Mouse (Mus musculus) spleen, postnatal 14 days (tissue): ENCODE measurements around the gene Gtpbp3.

Experiments used
- DNase-seq, 2 experiments: peaks; one replicate each; pipeline ENCODE4 v3.0.0; 2021 to 2022; ENCODE audit warnings: low spot score in 2 of 2

The Gtpbp3 gene

DNA sequence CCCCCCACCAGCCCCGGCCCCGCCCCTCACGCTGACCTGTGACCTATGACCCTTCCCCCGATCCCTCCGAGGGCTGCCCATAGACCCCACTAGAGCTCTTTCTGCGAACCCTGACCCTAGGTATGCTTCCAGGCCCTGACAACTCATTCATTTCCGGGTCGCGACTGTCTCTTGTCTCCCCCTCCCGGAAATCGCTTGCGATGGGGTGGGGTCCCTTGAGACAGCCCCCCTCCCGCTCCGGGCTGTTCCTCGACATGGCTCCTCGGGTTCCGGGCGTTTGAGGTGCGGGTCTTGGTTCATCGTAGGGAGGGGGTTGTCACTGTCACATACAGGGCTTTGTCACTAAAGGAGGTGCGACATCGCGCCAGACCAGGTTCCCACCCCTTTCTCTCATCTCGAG, 18.5 kb upstream of the Gtpbp3 start:
- no peak for DNase-seq

- DNase-seq = no peak
These were observed 17.6 kb upstream of the Gtpbp3 start for GRCm38 (mm10) chr8:71470146-71470912.

GRCm38 (mm10) chr8:71470913-71471255, 17.0 kb upstream of the Gtpbp3 start:
- DNase-seq = no peak

DNA sequence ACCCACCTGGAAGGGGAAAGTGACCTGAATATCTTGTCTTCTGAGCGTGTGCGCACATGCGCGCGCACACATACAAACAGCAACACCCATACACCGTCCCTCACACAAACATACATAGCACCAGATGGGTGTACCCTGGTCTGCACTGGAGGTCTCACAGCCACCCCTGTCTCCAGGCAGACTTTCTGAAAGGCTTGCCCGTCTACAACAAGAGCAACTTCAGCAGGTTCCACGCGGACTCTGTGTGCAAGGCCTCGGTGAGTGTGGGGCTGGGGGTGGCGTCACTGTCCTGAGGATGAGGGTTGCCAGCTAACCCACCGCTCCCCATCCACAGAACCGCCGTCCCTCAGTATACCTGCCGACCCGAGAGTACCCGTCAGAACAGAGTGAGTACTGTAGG, 16.0 kb upstream of the Gtpbp3 start:
- DNase-seq = no peak

- no peak for DNase-seq
These were observed 15.1 kb upstream of the Gtpbp3 start for GRCm38 (mm10) chr8:71472601-71473386.

DNA sequence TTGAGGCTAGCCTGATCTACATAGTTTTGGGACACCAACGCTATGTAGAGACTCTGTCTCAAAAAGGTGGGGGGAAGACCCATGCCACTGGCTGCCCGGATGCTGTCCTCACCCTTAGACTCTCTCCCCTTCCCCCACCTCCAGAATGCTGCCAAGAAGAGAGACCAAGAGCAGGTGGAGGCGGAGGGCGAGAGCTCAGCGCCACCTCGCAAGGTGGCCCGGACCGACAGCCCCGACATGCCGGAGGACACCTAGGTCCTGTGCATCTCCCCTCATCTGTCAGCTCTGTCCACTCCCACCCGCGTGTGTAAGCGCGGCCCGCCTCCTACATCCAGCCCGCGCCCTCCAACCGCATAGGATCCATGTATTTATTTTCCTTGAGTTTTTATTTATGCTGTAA, 13.6 kb upstream of the Gtpbp3 start:
- no peak for DNase-seq

DNA sequence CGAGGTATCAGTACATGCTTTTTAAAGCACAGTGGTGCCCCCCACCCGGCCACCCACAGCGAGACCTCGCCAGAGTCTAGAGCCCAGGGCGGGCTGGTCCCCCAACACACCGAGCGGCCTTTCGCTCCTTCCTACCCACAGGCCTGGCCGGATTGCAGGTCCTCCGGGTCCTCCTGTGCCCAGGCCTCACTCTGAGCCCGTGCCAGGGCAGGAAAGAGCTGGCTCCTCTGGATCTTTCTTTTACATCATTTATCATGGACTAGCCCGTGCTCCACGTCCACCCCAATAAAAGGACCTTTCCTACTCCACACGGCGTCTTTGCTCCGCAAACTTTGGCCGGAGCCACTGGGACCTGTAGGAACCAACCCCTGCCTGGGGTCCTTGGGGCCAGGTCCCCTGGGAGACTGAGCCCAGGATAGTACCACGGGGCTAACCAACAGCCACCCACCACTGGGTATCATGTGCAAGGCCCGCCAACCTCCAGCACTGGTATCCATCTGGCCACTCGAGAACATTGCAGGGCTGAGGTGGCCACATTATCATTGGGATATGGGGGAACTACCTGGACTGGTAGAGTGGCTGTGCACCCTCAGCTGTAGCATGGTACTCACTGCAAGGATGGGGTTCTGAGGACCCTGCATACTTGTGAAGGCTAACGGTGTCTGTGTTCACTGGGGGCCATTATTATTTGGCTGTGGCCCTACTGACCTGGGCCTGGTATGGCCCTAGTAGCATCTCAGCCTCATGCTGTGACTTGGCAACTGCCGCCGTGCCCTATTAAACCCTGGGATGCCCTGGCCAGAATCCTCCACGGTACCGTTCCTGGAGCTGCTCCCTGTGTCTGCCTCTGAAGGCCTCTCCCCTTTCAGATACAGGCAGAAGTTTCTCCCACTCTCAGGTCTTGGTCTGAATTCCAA, 12.9 kb upstream of the Gtpbp3 start:
- no peak for DNase-seq

GRCm38 (mm10) chr8:71475702-71476075, 12.2 kb upstream of the Gtpbp3 start:
- DNase-seq = no peak

- peak; percentile 56 to 69 for DNase-seq
These were observed 11.6 kb upstream of the Gtpbp3 start for GRCm38 (mm10) chr8:71476099-71476940.

- no peak for DNase-seq
These were observed 10.6 kb upstream of the Gtpbp3 start for GRCm38 (mm10) chr8:71477196-71477845.

- DNase-seq = no peak
These were observed 9.0 kb upstream of the Gtpbp3 start for GRCm38 (mm10) chr8:71478943-71479342.

- DNase-seq = no peak
These were observed 4.0 kb upstream of the Gtpbp3 start for GRCm38 (mm10) chr8:71483932-71484331.

DNA sequence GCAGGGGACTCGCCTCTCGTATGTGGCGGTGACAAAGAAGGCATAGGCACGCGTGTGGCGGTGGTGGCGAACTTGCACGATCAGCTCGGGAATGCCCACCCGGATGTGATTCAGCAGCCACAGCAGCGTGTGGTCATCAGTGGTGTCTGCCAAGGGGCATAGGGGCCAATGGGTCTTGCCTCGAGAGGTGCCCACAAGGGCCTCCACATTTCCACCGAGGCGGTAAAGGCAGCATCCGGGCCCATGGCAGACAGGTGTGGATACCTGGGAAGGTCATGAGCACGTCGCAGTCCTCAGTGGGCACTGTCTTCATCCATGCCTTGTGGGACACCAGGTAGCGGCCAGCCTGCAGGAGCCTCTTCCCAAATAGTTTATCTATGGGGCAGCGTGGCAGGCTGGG, 3.2 kb upstream of the Gtpbp3 start:
- DNase-seq = no peak

- peak; percentile 64 to 68 for DNase-seq
These were observed 2.5 kb upstream of the Gtpbp3 start, which contains the start of gene Ano8 for GRCm38 (mm10) chr8:71485142-71486135. TSS of gene Ano8 (minus strand) at chr8:71485963.

DNA sequence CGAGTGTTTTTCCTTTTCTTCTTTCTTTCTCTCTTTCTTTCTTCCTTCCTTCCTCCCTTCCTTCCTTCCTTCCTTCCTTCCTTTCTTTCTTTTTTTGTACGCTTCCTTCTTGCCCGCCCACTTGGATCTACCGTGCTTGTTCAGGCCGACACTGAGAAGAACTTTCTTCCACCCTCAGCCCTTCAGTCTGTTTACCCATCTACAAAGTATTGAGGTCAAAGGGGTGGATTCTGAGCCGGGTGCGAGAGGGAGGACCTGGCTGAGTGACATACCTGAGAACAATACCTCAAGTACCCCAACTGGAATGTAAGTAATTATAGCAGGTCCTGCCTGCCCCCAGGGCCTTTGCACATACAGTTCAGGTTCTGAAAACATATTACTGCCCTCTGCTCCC, 1.8 kb upstream of the Gtpbp3 start:
- DNase-seq = no peak

DNA sequence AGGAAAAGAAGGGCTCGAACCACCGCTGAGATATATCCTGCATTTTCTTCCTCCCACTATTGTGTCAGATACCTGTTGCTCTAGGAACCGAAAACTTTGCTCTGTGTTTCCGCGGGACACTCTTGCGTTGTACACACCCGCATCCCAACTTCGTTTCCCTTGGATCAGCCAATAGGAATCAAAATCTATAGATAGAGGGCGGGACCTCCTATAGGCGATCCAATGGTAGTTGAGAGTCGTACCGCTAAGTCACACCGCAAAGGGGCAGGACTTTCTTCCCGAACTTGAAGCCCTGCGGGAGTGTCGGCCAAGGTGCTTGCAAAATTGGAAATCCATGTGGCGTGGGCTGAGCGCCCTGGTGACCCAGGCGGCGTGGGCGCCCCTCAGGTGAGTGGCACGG, 551 bp downstream of the Gtpbp3 start:
- peak; percentile 79 to 86 for DNase-seq

DNA sequence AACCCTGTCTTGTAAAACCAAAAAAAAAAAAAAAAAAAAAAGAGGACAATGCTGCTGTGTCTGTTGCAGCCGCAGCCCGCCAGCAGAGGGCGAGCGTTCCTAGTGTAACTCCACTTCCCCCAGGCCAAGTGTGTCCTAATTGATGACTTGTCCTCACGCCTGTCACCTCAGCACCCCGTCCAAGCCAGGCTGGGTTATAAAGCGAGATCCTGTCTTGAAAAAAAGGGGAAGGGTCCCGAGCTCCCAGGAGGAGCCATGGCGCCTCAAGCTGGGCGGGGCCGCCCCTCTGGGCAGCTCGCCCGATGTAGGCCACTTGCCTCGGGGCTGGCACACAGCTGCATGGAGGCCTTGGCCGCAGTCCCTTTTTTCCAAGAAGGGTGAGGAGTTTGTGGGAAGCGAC, 7.1 kb downstream of the Gtpbp3 start:
- DNase-seq = peak; percentile 61 to 79

DNA sequence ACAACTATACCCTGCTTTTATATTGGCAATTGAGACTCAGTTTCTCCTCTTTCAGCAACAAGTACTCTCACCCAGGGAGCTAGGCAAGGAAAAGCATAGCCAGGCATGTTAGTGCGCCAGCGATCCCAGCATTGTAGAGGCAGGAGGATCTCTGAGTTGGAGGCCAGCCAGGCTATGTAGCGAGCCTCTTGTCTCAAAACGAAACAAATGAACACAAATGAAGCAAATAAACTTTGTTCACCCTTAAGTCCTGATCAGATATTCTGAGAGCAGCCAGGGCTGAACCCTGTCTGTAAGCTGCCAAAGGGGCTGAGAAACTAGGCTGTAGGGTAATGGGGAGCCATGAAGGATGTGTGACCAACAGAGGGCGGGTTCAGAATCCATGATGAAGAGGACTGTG, 7.9 kb downstream of the Gtpbp3 start:
- DNase-seq = no peak

DNA sequence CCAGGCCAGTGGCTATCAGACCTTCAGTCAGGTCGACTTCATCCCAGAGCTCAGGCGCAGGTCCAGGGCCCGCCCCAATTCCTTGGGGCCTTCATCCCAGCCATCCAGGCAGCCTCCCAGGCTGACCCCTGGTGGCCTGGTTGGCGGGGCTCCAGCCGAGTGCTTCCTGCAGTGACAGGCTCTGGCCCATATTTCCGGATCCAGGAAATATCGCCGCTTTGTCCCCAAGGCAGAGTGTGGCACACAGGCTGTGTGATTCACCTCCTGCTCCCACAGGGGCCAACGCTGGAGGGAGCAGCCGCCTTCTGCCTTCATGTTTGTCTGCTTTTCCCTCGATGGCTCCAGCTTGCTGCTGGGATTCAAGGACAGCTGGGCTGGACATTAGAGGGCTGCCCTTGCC, 8.6 kb downstream of the Gtpbp3 start:
- DNase-seq = no peak
